Mouse (Mus musculus) thymus, postnatal 0 days (tissue): ENCODE measurements at regions not wholly inside any gene's neighbourhood (a gene's known extent, or its start where the extent isn't known, plus 50 kb on each side); places are given as distances from the start of the nearest gene placed in this dataset.

Source experiments
- DNase-seq: peaks from one replicate; pipeline ENCODE4 v3.0.0-alpha.2; 2015; ENCODE audit warnings: low spot score

GRCm38 (mm10) chr4:114716703-114717102 lies 104.8 kb upstream of the Gm12830 start:
- DNase-seq: no peak

GRCm38 (mm10) chr4:114720696-114721095 lies 100.8 kb upstream of the Gm12830 start:
- no peak for DNase-seq

GRCm38 (mm10) chr4:114721386-114721785 lies 100.1 kb upstream of the Gm12830 start:
- no peak for DNase-seq

- no peak for DNase-seq
These were observed 93.1 kb upstream of the Gm12830 start for GRCm38 (mm10) chr4:114728235-114729000.

- no peak for DNase-seq
These were observed 88.1 kb upstream of the Gm12830 start for GRCm38 (mm10) chr4:114733256-114734004.

- no peak for DNase-seq
These were observed 82.4 kb upstream of the Gm12830 start for GRCm38 (mm10) chr4:114738903-114739667.

GRCm38 (mm10) chr4:114748131-114748530 lies 73.4 kb upstream of the Gm12830 start:
- no peak for DNase-seq

- DNase-seq: no peak
These were observed 61.7 kb upstream of the Gm12830 start for GRCm38 (mm10) chr4:114759837-114760236.

- DNase-seq: no peak
These were observed 54.7 kb upstream of the Gm12830 start for GRCm38 (mm10) chr4:114766643-114767393.
